Mouse (Mus musculus): ENCODE results near the gene Cby1. TPM values are rescaled to one million over a fixed set of nuclear protein-coding genes. Genes with fewer than 3 reads are reported as not detected.
A peak's percentile ranks its signal among the peaks of the same experiment; 100 is the strongest.
"Not testable (repeated sequence)": the region's sequence is repeated elsewhere in the genome, so short reads cannot be mapped to it uniquely, and the experiment has no call there.

Gene Cby1
- polyA plus RNA-seq, 1 experiment from 2014 or later = 78.6 TPM

GRCm38 (mm10) chr15:79650569-79650968 is 8.4 kb upstream of the Cby1 start:
- H3K36me3 ChIP-seq = peaks cover 15% of the 10 kb centered on the region; the same call in 1 of the 2 replicates
- no peak for ATAC-seq (ENCODE audit: insufficient number of reproducible peaks, low FRiP score, low TSS enrichment, low read depth)
- no peak overlapping the region for H3K4me2 ChIP-seq (replicated peaks)
- no peak overlapping the region for H3K27ac ChIP-seq (replicated peaks)
- no peaks in the 10 kb centered on the region for H3K27me3 ChIP-seq
- H3K4me3 ChIP-seq (replicated peaks) = no peak overlapping the region
- no peaks in the 10 kb centered on the region for H3K4me1 ChIP-seq
- no peaks in the 10 kb centered on the region for H3K9me3 ChIP-seq (replicated peaks)
- no peak overlapping the region for H3K9ac ChIP-seq

DNA sequence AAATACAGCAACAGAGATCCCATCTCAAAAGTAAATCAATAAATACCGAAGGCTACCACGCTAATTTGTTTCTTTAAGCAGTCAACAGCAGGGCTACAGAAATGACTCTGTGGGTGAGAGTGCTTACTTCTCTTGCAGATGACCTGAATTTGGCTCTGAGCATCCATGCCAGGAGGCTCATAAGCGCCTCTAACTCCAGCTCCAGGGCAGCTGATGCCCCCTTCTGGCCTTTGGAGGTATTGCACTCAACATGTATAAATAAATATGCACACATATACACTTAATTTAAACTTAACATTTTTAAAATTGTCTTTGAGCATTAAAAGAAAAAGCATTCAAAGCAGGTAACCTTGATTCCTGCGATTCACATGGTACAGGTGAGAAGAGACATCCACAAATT is 7.5 kb upstream of the Cby1 start:
- no peaks in the 10 kb centered on the region for H3K27me3 ChIP-seq
- H3K36me3 ChIP-seq = peaks cover 15% of the 10 kb centered on the region; the same call in 1 of the 2 replicates
- WGBS = 77% methylated on average over 4 of the region's 4 CpGs

DNA sequence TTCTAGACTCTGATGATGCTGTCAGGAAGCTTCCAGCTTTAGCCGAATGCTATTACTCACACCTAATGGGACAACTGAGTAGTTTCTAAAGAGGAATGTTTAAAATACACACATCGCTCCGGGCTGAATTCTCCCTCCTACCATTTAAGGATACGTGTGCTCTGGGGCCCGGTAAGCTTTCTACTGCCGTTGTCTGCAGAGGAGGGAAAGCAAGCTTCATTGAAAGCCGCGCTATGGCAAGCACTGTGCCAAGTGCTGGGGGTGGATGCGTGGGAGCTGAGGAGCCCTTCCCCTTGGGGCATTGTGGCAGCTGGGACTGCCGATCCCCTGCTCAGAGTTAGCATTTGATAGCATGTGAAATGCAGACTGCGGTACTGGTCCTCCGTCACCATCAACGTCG is 2.5 kb upstream of the Cby1 start:
- H3K4me1 ChIP-seq = peaks cover 11% of the 10 kb centered on the region
- H3K27me3 ChIP-seq = no peaks in the 10 kb centered on the region
- H3K9me3 ChIP-seq (replicated peaks) = no peaks in the 10 kb centered on the region
- 88% methylated on average over 14 of the region's 14 CpGs for WGBS
- 0 out of 2 replicates have a peak, but pooled peaks cover 3% of the 10 kb centered on the region for H3K36me3 ChIP-seq
- ATAC-seq (ENCODE audit: insufficient number of reproducible peaks, low FRiP score, low TSS enrichment, low read depth) = no peak
- no peak overlapping the region for H3K27ac ChIP-seq (replicated peaks)
- H3K4me2 ChIP-seq (replicated peaks) = no peak overlapping the region
- H3K4me3 ChIP-seq (replicated peaks) = no peak overlapping the region
- H3K9ac ChIP-seq = no peak overlapping the region

More for the DNA sequence above, 7.5 kb upstream of the Cby1 start:
- Histone ChIP-seq H3K27ac (replicated peaks) (no peak overlapping the region), H3K9ac (no peak overlapping the region), H3K4me3 (replicated peaks) (no peak overlapping the region), H3K4me2 (replicated peaks) (no peak overlapping the region), H3K4me1 (no peaks in the 10 kb centered on the region), H3K9me3 (replicated peaks) (no peaks in the 10 kb centered on the region)
- no peak for ATAC-seq (ENCODE audit: insufficient number of reproducible peaks, low FRiP score, low TSS enrichment, low read depth)

GRCm38 (mm10) chr15:79657837-79658530 is 1.0 kb upstream of the Cby1 start:
- H3K27me3 ChIP-seq = no peaks in the 10 kb centered on the region
- H3K27ac ChIP-seq (replicated peaks) = peak overlapping the region; percentile 92
- H3K4me2 ChIP-seq (replicated peaks) = peak overlapping the region; percentile 93
- H3K36me3 ChIP-seq = peaks cover 12% of the 10 kb centered on the region
- H3K4me3 ChIP-seq (replicated peaks) = peak overlapping the region; percentile 68
- peaks cover 11% of the 10 kb centered on the region for H3K4me1 ChIP-seq
- 3% methylated on average over 16 of the region's 16 CpGs for WGBS
- H3K9ac ChIP-seq = peak overlapping the region; percentile 74
- H3K9me3 ChIP-seq (replicated peaks) = no peaks in the 10 kb centered on the region
- ATAC-seq (ENCODE audit: insufficient number of reproducible peaks, low FRiP score, low TSS enrichment, low read depth) = 0 out of 2 replicates have a peak, but pooled peaks have one; percentile 7

DNA sequence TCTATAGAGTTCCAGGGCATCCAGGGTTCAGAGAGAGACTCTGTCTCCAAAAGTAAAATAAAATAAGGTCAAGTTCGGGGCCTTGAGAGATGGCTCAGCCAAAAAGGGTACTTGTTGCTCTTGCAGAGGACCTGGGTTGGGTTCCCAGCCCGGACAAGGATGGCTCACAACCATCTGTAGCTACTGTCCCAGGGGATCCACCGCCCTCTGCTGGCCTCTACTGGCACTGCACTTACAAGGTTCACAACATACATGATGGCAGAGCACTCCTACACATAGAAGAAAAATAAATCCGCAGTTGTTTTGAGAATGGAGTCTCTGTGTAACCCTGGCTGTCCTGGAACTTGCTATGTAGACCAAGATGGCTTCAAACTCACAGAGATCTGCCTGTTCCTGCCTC is 2.9 kb downstream of the Cby1 start:
- peaks cover 34% of the 10 kb centered on the region for H3K36me3 ChIP-seq
- WGBS = 76% methylated on average over 4 of the region's 4 CpGs
- H3K4me2 ChIP-seq (replicated peaks) = no peak overlapping the region
- H3K9me3 ChIP-seq (replicated peaks) = no peaks in the 10 kb centered on the region
- H3K4me1 ChIP-seq = peaks cover 11% of the 10 kb centered on the region
- no peaks in the 10 kb centered on the region for H3K27me3 ChIP-seq
- no peak overlapping the region for H3K27ac ChIP-seq (replicated peaks)
- ATAC-seq (ENCODE audit: insufficient number of reproducible peaks, low FRiP score, low TSS enrichment, low read depth) = no peak
- H3K4me3 ChIP-seq (replicated peaks) = no peak overlapping the region
- no peak overlapping the region for H3K9ac ChIP-seq

DNA sequence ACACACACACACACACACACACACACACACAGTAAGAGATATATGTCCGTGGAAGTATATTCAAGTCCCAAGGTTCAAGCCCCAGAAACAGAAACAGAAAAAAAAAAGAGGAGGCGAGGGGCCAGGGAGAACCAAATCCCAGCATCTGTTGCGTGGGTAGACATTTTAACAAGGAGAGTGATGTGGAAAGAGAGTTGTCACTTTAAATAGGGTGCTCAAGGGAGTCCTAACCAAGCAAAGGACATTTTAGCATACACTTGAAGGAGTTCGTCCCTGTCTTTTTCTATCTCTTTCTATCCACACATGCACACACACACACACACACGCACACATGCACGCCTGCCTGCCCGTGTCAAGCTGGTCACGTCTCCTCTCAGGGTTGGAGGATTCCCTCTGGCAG is 5.7 kb downstream of the Cby1 start:
- Histone ChIP-seq H3K4me2 (replicated peaks) (no peak overlapping the region), H3K4me1 (peaks cover 4% of the 10 kb centered on the region), H3K4me3 (replicated peaks) (no peak overlapping the region), H3K9me3 (replicated peaks) (no peaks in the 10 kb centered on the region), H3K27me3 (no peaks in the 10 kb centered on the region), H3K27ac (replicated peaks) (no peak overlapping the region), H3K9ac (no peak overlapping the region), H3K36me3 (peaks cover 41% of the 10 kb centered on the region)
- no peak for ATAC-seq (ENCODE audit: insufficient number of reproducible peaks, low FRiP score, low TSS enrichment, low read depth)
- WGBS = 87% methylated on average over 8 of the region's 8 CpGs

- peaks cover 13% of the 10 kb centered on the region for H3K4me1 ChIP-seq
- H3K9me3 ChIP-seq (replicated peaks) = no peaks in the 10 kb centered on the region
- no peak overlapping the region for H3K4me2 ChIP-seq (replicated peaks)
- H3K36me3 ChIP-seq = peaks cover 42% of the 10 kb centered on the region
- H3K27me3 ChIP-seq = no peaks in the 10 kb centered on the region
- no peak for ATAC-seq (ENCODE audit: insufficient number of reproducible peaks, low FRiP score, low TSS enrichment, low read depth)
- 70% methylated on average over 10 of the region's 10 CpGs for WGBS
- no peak overlapping the region for H3K4me3 ChIP-seq (replicated peaks)
- no peak overlapping the region for H3K27ac ChIP-seq (replicated peaks)
- H3K9ac ChIP-seq = no peak overlapping the region
These were observed 10.2 kb downstream of the Cby1 start for GRCm38 (mm10) chr15:79669195-79669594.

- H3K4me3 ChIP-seq (replicated peaks) = peak within 1 kb of the TSS; percentile 91
- no peaks in the 10 kb centered on the region for H3K27me3 ChIP-seq
- no peaks in the 10 kb centered on the region for H3K9me3 ChIP-seq (replicated peaks)
- H3K36me3 ChIP-seq = peaks cover 53% of the 10 kb centered on the region
- 15% methylated on average over 33 of the region's 33 CpGs for WGBS
- H3K4me1 ChIP-seq = peaks cover 13% of the 10 kb centered on the region
- H3K9ac ChIP-seq = peak within 1 kb of the TSS; percentile 78
- H3K4me2 ChIP-seq (replicated peaks) = peak within 1 kb of the TSS; percentile 73
- peak; percentile 94 for ATAC-seq (ENCODE audit: insufficient number of reproducible peaks, low FRiP score, low TSS enrichment, low read depth)
- H3K27ac ChIP-seq (replicated peaks) = peak within 1 kb of the TSS; percentile 60; the same call in 1 of the 2 replicates
These were observed 11.4 kb downstream of the Cby1 start, which contains the start of gene Tomm22 for GRCm38 (mm10) chr15:79670249-79670971. Gene Tomm22, plus strand, starts transcription at chr15:79670861.

DNA sequence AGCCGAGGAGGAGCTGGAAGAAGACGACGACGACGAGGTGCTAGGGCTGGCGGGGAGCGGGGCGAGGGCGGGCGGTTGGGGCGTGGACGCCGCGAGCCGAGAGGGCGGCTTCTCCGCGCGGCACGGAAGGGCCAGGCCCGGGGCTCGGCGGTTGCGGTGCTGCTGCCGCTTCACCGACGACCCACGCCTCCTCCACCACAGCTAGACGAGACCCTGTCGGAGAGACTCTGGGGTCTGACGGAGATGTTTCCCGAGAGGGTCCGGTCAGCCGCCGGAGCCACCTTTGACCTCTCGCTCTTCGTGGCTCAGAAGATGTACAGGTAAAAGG is 11.9 kb downstream of the Cby1 start:
- Histone ChIP-seq H3K4me3 (replicated peaks) (peak overlapping the region; percentile 91), H3K9me3 (replicated peaks) (no peaks in the 10 kb centered on the region), H3K4me2 (replicated peaks) (peak overlapping the region; percentile 73), H3K9ac (peak overlapping the region; percentile 78), H3K36me3 (peaks cover 51% of the 10 kb centered on the region), H3K27ac (replicated peaks) (peak overlapping the region; percentile 60; the same call in 1 of the 2 replicates), H3K27me3 (no peaks in the 10 kb centered on the region), H3K4me1 (peaks cover 13% of the 10 kb centered on the region)
- WGBS = under 1% methylated on average over 37 of the region's 37 CpGs
- ATAC-seq (ENCODE audit: insufficient number of reproducible peaks, low FRiP score, low TSS enrichment, low read depth) = no peak

GRCm38 (mm10) chr15:79671828-79672348 is 12.9 kb downstream of the Cby1 start:
- WGBS = 68% methylated on average over 11 of the region's 11 CpGs
- not testable (repeated sequence) for H3K9ac ChIP-seq
- H3K4me2 ChIP-seq (replicated peaks) = peak overlapping the region; percentile 73

DNA sequence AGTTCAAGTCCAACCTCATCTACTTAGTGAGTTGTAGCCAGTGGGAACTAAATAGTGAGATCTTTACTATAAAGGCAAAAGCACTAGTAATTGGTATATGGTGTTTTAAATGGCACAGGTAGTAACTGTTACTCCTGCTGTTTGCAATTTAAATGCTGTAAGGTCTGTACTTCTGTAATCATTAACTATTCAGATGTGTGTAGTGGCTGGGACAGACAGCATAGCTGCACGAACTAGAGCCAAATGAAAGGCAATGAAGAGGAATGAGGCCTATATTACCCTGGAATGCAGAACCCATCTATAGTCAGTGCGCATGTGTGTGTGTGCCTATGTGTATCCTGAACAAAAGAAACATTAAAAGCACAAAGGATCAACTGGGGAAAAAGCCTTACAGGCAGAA is 18.9 kb downstream of the Cby1 start:
- peaks cover 50% of the 10 kb centered on the region for H3K36me3 ChIP-seq

More at GRCm38 (mm10) chr15:79671828-79672348, 12.9 kb downstream of the Cby1 start:
- Histone ChIP-seq H3K4me3 (replicated peaks) (peak overlapping the region; percentile 91), H3K36me3 (peaks cover 50% of the 10 kb centered on the region), H3K4me1 (peaks cover 13% of the 10 kb centered on the region)
- not testable (repeated sequence) for H3K27ac ChIP-seq (replicated peaks); H3K27me3 ChIP-seq; H3K9me3 ChIP-seq (replicated peaks); ATAC-seq (ENCODE audit: insufficient number of reproducible peaks, low FRiP score, low TSS enrichment, low read depth)

More for the DNA sequence above, 18.9 kb downstream of the Cby1 start:
- Histone ChIP-seq H3K4me3 (replicated peaks) (no peak overlapping the region), H3K9ac (no peak overlapping the region), H3K4me1 (peaks cover 12% of the 10 kb centered on the region), H3K9me3 (replicated peaks) (no peaks in the 10 kb centered on the region), H3K4me2 (replicated peaks) (no peak overlapping the region), H3K27me3 (no peaks in the 10 kb centered on the region), H3K27ac (replicated peaks) (no peak overlapping the region)
- ATAC-seq (ENCODE audit: insufficient number of reproducible peaks, low FRiP score, low TSS enrichment, low read depth) = no peak
- 80% methylated on average over 2 of the region's 2 CpGs for WGBS
